Mouse (Mus musculus) MEL (cell line): ENCODE results near the gene Gm37240.

Experiments used
- CTCF ChIP-seq, 3 experiments: IDR thresholded peaks in 2 of 3; conservative IDR thresholded peaks in 1 of 3; 2 replicates each; pipeline ENCODE4 v1.5.1; 2011 to 2012; ENCODE audit warnings: low read length in 3 of 3, low read depth in 2 of 3, mild to moderate bottlenecking in 2 of 3, improper control_type of control experiment in 1 of 3, inconsistent platforms in 1 of 3, mixed read lengths in 1 of 3, moderate library complexity in 1 of 3; ENCODE audit not compliant: control insufficient read depth in 1 of 3, insufficient read depth in 1 of 3, poor library complexity in 1 of 3, severe bottlenecking in 1 of 3
- GATA1 ChIP-seq: IDR thresholded peaks from 2 replicates; pipeline ENCODE4 v1.6.1; 2011; ENCODE audit warnings: low read depth, low read length, improper control_type of control experiment
- POLR2A ChIP-seq, 2 experiments: IDR thresholded peaks; 2 replicates each; pipeline ENCODE4 v1.6.1; 2011 to 2012; ENCODE audit warnings: low read length in 2 of 2, mild to moderate bottlenecking in 2 of 2, control low read depth in 1 of 2, improper control_type of control experiment in 1 of 2, low read depth in 1 of 2, moderate library complexity in 1 of 2; ENCODE audit not compliant: control insufficient read depth in 1 of 2, insufficient read depth in 1 of 2, poor library complexity in 1 of 2
- POLR2AphosphoS2 ChIP-seq: IDR thresholded peaks from 2 replicates; pipeline ENCODE4 v1.6.1; 2011; ENCODE audit warnings: low read length, improper control_type of control experiment
- RCOR1 ChIP-seq: IDR thresholded peaks from 2 replicates; pipeline ENCODE4 v1.6.1; 2012; ENCODE audit warnings: low read depth, mild to moderate bottlenecking, inconsistent platforms, low read length, improper control_type of control experiment
- UBTF ChIP-seq: IDR thresholded peaks from 2 replicates; pipeline ENCODE4 v1.6.1; 2012; ENCODE audit warnings: low read depth, mild to moderate bottlenecking, inconsistent platforms, low read length, improper control_type of control experiment, moderate library complexity, borderline replicate concordance; ENCODE audit not compliant: insufficient read depth
- ZC3H11A ChIP-seq: IDR thresholded peaks from 2 replicates; pipeline ENCODE4 v1.6.1; 2012; ENCODE audit warnings: low read depth, mild to moderate bottlenecking, inconsistent platforms, low read length, improper control_type of control experiment
- ZMIZ1 ChIP-seq: IDR thresholded peaks from 2 replicates; pipeline ENCODE4 v1.6.1; 2012; ENCODE audit warnings: low read depth, mild to moderate bottlenecking, inconsistent platforms, low read length, improper control_type of control experiment, moderate library complexity

DNA sequence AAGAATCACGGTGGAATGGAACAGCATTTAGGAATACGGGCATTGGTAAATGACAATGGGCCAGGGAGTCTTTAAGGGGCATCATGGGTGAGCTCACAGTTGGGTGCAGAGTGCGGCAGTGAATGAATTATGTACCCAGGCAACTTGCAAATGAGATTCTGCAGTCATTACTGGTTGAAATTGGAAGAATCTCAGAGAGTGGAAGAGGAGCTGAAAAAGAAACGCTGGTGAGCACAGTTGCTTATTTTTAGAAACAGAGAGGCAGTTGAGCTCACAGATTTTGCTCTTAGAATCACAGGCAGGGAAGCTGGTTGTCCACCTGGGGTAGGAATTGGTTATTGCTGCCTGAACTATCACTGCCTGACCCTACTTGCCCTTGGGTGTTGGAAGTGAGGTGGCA lies 776.6 kb downstream of the Gm37240 start:
- no peak for TF ChIP-seq ZC3H11A
- TF ChIP-seq CTCF (IDR thresholded peaks at IDR 0.05 in 2 of 3, conservative IDR thresholded peaks at IDR 0.05 in 1 of 3; ENCODE audit: control insufficient read depth in 1 of 3, insufficient read depth in 1 of 3, low read depth in 2 of 3, low read length in 3 of 3, poor library complexity in 1 of 3, severe bottlenecking in 1 of 3): no peak
- no peak for TF ChIP-seq RCOR1
- TF ChIP-seq POLR2A (IDR thresholded peaks at IDR 0.05; ENCODE audit: control insufficient read depth in 1 of 2, insufficient read depth in 1 of 2, low read depth in 1 of 2, low read length in 2 of 2, poor library complexity in 1 of 2): no peak
- TF ChIP-seq POLR2AphosphoS2: no peak
- TF ChIP-seq GATA1: no peak
- no peak for TF ChIP-seq ZMIZ1
- no peak for TF ChIP-seq UBTF
